Mouse (Mus musculus) megakaryocyte-erythroid progenitor cell, adult 5 weeks (primary cell): ENCODE measurements around the gene Xrn1. TPM values are rescaled to one million over a fixed set of nuclear protein-coding genes. Genes with fewer than 3 reads are reported as not detected.

ENCODE experiments used
- polyA plus RNA-seq: library from polyadenylated mRNA; stranded (reverse); fragments of >175 nt; gene quantifications from 2 replicates; pipeline ENCODE4 v1.2.3, GENCODE M21; 2012

The Xrn1 gene
- polyA plus RNA-seq = 5.2 and 7.8 TPM in 2 replicates

DNA sequence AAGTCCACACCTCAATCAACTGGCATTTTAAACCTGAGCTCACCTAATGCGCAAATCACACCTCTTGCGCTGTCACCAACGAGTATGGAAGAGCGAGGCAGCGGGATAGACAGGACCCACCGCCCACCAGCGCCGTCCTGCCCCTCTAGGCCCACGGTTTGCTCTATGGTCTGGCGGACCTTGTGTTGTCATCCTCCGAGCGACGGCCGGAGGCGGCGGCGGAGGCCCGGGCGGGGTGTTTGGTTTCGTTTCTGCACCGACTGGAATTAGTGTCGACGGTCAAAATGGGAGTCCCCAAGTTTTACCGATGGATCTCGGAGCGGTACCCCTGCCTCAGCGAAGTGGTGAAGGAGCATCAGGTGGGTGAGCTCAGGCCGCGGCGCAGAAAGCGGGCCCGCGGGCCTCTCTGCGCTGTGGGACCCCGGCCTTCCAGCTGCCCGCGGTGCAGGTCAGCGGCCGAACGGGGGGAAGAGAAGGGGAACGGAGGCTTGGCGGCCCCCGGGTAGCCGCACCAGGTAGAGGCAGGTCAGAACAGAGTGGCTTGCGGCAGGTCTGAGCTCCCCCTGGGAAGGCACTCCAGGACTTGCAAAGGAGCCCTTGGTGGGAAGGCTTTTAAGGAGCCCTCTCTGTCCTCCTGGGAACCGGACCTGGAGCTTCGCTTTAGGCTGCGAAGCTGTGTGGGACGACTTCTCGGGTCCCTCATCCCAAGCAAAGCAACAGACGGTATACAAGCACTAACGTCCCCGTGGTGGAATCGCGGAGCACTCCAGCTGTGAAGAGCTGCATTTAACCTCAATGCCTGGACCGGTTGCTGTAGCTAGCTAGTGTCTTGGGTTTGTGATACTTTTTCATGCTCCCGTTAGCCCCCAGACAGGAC lies at the start of gene Xrn1:
TSS of gene Xrn1 (plus strand) at position 176 of the 877 bp plus-strand sequence.

Other genes with a start within 250 kb of the Xrn1 start
- gene Trpc1, start 204.4 kb upstream of the Xrn1 start, polyA plus RNA-seq = 0.08 and 0.28 TPM in 2 replicates
- gene Pls1, start 109.4 kb upstream of the Xrn1 start, polyA plus RNA-seq = 0.15 and 0.16 TPM in 2 replicates
- 2.3 and 3.5 TPM in 2 replicates for gene Atr, start 97.2 kb upstream of the Xrn1 start, polyA plus RNA-seq
- 0.69 and 0.80 TPM in 2 replicates for gene Gk5, start 164.6 kb downstream of the Xrn1 start, polyA plus RNA-seq
- 4.9 and 10.7 TPM in 2 replicates for gene Tfdp2, start 241.5 kb downstream of the Xrn1 start, polyA plus RNA-seq